Mouse (Mus musculus): Measurements from ENCODE around the gene Prdm11. TPM values are rescaled to one million over a fixed set of nuclear protein-coding genes. Genes with fewer than 3 reads are reported as not detected.

Gene Prdm11
- total RNA-seq, 2 experiments from 2014 or later, result 29.2 to 30.8 TPM

GRCm38 (mm10) chr2:92972071-92972470, 73.9 kb downstream of the Prdm11 start:
- intact Hi-C loops (cut with DNase I), result no loop called here
- peak; percentile 54 for DNase-seq

GRCm38 (mm10) chr2:92971536-92971935, 74.4 kb downstream of the Prdm11 start:
- intact Hi-C loops (cut with DNase I), result no loop called here

DNA sequence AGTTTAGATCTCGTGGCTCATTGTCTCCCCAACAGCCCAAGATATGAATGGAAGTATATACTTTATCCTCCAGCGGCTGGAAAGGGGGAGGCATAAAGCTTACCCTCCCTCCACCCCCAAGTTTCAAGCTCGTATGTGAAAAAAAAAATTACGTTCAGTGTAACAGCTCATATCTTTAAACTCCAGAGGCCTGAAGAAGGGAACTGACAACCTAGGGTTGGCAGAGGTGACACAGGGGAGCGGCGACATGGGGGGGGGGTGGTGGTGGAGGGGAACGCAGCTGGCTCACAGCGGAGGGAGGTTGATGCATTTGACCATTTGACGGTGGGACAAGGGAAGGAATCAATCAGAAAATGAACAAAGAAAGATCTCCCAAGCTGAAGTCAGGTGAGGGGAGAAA, 74.9 kb downstream of the Prdm11 start:
- DNase-seq, result no peak
- intact Hi-C loops (cut with DNase I), result no loop called here

More at GRCm38 (mm10) chr2:92971536-92971935, 74.4 kb downstream of the Prdm11 start:
- DNase-seq, result no peak

- DNase-seq, result no peak
- intact Hi-C loops (cut with DNase I), result no loop called here
Measured at GRCm38 (mm10) chr2:92967839-92968166, 78.2 kb downstream of the Prdm11 start.

GRCm38 (mm10) chr2:92967032-92967838, 78.7 kb downstream of the Prdm11 start:
- intact Hi-C loops (cut with DNase I), result no loop called here
- DNase-seq, result no peak

- intact Hi-C loops (cut with DNase I), result no loop called here
- no peak for DNase-seq
Measured at GRCm38 (mm10) chr2:92966257-92966656, 79.7 kb downstream of the Prdm11 start.

DNA sequence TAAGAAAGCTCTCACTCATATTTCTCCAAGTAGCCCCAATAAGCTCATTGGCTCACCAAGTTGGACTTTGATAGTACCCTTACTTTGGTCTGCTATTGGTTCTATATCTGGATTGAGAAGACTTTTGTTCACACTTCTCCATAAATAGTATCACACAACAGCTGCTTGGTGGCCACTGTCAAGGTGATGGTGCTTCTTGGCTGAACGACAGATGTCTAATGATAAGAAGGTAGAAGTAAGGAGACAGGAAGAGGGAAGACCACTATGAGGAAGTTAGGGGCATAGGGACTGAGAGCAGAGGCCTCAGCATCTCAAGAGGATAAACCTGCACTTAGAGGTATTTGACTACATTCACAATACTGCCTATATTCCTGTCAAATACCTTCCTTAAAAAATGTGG, 81.6 kb downstream of the Prdm11 start:
- intact Hi-C loops (cut with DNase I), result no loop called here
- DNase-seq, result no peak

- intact Hi-C loops (cut with DNase I), result loop anchor here (10.0 kb wide), 1 partner anchor 54 kb away; no protein-coding TSS in a partner anchor
- no peak for DNase-seq
Measured at GRCm38 (mm10) chr2:92958640-92959039, 87.3 kb downstream of the Prdm11 start.

DNA sequence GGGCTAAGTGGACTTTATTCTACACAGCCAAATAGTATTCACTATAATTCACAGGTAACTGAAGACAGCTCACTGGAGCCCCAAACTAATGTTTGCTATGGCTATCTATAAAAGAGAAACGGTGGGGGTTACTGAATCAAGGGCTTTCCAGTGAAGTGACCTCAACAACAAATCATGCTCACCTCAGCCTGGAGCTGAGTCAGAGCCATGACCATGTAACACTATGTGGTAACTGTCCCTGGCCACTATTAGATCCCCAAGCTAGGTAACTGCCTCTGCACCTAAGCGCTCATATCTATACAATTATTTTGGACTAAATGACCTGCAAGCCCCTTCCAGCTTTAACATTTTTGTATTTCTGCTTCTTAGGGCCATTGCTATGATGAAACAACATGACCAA, 89.0 kb downstream of the Prdm11 start:
- intact Hi-C loops (cut with DNase I), result loop anchor here (10.0 kb wide), 1 partner anchor 52 kb away; no protein-coding TSS in a partner anchor
- no peak for DNase-seq

DNA sequence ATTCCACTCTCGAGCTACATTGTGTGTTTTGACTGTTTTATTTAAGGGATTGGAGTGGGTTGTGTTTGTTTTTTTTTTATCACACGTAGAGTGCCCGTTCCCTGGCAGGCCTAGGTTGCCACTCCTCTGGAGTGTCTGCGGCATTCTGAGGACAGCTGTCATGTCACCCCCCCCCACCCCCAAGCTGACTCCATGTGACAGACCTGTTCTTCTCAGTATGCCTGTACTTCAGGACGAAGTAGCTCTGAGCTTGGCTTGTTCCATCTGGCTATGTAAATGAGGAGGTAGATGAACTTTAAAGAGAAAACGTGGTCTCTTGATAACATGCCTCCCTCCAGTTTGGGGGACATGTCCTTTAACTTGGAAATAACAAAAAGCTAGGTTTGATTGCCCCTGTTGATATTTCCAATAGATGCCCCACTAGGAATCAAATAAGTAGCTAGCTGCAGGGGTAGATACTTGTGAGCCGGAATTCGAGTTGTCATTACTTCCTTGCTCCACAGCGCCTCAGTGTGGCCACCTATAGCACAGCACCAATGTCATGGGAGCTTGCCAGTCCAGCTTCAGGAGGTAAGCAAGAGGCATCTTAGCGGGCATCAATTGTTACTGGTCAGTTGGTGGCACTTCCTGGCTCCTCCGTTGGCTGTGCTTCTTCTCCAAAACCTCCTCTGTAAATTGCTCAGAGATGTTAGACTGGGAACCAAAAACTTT, 91.4 kb downstream of the Prdm11 start:
- DNase-seq, result peak; percentile 79
- intact Hi-C loops (cut with DNase I), result loop anchor here (10.0 kb wide), 1 partner anchor 50 kb away; no protein-coding TSS in a partner anchor

- intact Hi-C loops (cut with DNase I), result loop anchor here (10.0 kb wide), 1 partner anchor 49 kb away; no protein-coding TSS in a partner anchor
- DNase-seq, result peak; percentile 31
Measured at GRCm38 (mm10) chr2:92953450-92953849, 92.5 kb downstream of the Prdm11 start.

DNA sequence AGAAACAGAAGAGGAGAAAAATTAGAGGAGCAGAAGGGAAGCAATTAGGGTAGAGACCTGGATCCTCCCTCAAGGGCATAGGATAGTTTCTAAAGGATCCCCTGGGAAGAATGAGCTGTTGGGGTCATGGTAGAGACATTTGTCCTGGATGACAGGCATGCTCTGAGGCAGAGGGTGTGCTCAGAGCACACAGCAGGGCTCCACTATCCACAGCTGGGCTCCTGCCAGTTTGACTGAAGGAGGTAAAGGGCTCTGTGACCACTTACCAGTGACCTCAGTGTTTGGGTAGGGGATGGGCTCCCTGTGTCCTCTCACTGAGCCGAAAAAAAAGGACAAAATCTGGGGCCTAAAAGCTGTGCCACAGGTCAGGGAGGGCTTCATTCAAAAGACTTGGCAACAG, 96.4 kb downstream of the Prdm11 start:
- intact Hi-C loops (cut with DNase I), result no loop called here
- no peak for DNase-seq

- no peak for DNase-seq
- intact Hi-C loops (cut with DNase I), result no loop called here
Measured at GRCm38 (mm10) chr2:92948699-92949300, 97.2 kb downstream of the Prdm11 start.

- intact Hi-C loops (cut with DNase I), result no loop called here
- peak; percentile 72 for DNase-seq
Measured at GRCm38 (mm10) chr2:92947981-92948698, 97.8 kb downstream of the Prdm11 start.

GRCm38 (mm10) chr2:92945824-92946598, 100.0 kb downstream of the Prdm11 start:
- intact Hi-C loops (cut with DNase I), result no loop called here

DNA sequence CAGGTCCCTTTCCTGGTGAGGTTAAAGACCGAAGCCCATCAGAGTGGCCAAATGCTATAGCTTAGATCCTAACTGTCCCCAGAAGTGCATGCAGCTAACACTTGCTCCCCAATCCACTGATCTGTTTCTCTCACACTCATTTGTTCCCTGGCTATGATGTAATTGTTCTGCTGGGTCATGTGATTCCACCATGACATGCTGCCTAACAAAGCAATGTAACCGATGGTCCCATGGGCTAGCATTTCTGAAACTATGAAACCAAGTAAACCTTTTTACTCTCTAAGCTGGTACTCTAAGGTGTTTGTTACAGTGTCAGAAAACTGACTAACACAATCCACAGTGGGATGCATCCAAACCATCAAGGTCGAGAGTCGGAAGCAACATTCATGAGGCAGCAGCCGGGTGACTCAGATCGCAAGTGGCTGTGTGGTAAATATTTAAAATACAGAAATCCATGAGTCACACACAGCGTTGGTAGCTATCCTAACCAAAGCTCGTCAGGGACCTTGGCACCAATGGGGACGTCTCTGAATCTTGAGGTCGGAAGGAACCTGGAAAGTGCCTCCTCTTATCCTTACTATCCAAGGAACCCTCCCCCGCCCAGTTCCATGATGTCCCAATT, 100.7 kb downstream of the Prdm11 start:
- intact Hi-C loops (cut with DNase I), result no loop called here
- no peak for DNase-seq

More at GRCm38 (mm10) chr2:92945824-92946598, 100.0 kb downstream of the Prdm11 start:
- DNase-seq, result no peak

- intact Hi-C loops (cut with DNase I), result no loop called here
Measured at GRCm38 (mm10) chr2:92944356-92944755, 101.6 kb downstream of the Prdm11 start.

GRCm38 (mm10) chr2:92943406-92943805, 102.6 kb downstream of the Prdm11 start:
- intact Hi-C loops (cut with DNase I), result no loop called here
- no peak for DNase-seq

More at GRCm38 (mm10) chr2:92944356-92944755, 101.6 kb downstream of the Prdm11 start:
- no peak for DNase-seq

GRCm38 (mm10) chr2:92941463-92941862, 104.5 kb downstream of the Prdm11 start:
- intact Hi-C loops (cut with DNase I), result no loop called here
- DNase-seq, result no peak

All from left cerebral cortex, postnatal 4 days (tissue).